Mouse (Mus musculus) hindlimb bud, embryonic 11.5 days (tissue): ENCODE results near the gene Sprn.
A peak's percentile ranks its signal among the peaks of the same experiment; 100 is the strongest.
"Not testable (repeated sequence)": the region's sequence is repeated elsewhere in the genome, so short reads cannot be mapped to it uniquely, and the experiment has no call there.

ENCODE experiments used
- DNase-seq: peaks from one replicate; pipeline ENCODE4 v3.0.0-alpha.2; 2012; ENCODE audit warnings: low read depth, low spot score; ENCODE audit errors: extremely low spot score

Gene Sprn

GRCm38 (mm10) chr7:140153383-140153782 lies 1.3 kb downstream of the Sprn start:
- DNase-seq = no peak

DNA sequence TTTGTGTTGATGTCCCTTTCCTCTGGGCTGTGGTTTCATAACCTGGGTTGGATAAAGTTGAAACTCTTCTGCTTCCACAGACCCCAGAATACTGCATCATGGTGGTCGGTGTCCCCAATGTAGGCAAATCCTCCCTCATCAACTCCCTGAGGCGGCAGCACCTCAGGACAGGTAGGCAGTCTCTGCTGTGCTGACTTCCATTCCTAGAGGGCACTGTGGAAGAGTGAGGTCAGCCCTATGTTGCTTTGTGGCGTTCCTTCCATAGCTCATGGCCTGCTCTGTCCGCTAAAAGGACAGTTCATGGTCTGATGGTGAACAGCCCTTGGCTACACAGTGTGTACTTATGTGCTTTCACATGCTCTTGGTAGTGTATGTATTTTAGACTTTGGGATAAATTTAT lies 10.1 kb downstream of the Sprn start:
- DNase-seq = no peak

DNA sequence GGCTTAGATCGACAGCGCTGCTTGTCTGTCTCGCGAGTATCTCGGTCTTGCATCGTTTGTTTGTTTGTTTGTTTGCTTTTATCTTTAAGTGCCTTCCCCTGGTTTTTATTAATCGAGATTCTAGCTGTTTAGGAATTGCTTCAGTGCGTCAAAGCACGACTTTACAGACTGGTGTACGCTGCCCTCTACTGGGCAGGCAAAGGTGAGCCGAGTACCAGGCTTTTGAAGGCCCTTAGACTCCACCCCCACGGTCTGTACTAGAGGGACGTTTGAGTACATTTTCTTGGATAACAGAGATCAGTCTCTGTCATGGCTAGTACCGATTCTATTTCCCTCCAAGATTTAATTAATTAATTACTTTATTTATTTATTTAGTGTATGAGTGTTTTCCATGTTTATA lies 13.3 kb downstream of the Sprn start:
- DNase-seq = no peak

DNA sequence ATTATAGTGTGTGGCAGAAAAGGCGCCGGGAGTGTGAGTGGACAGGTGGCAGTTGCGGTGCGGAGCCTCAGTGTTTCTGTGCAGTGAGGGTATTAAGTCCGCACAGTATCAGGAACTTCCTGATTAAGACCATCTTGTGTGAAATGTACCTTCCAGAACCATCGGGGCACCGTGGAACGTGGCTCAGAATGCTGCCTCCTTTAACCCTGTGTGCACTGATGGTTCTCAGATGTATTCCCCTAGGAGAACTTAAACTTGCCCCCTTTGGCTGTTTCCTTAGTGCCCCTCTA lies 16.7 kb downstream of the Sprn start:
- DNase-seq = no peak

DNA sequence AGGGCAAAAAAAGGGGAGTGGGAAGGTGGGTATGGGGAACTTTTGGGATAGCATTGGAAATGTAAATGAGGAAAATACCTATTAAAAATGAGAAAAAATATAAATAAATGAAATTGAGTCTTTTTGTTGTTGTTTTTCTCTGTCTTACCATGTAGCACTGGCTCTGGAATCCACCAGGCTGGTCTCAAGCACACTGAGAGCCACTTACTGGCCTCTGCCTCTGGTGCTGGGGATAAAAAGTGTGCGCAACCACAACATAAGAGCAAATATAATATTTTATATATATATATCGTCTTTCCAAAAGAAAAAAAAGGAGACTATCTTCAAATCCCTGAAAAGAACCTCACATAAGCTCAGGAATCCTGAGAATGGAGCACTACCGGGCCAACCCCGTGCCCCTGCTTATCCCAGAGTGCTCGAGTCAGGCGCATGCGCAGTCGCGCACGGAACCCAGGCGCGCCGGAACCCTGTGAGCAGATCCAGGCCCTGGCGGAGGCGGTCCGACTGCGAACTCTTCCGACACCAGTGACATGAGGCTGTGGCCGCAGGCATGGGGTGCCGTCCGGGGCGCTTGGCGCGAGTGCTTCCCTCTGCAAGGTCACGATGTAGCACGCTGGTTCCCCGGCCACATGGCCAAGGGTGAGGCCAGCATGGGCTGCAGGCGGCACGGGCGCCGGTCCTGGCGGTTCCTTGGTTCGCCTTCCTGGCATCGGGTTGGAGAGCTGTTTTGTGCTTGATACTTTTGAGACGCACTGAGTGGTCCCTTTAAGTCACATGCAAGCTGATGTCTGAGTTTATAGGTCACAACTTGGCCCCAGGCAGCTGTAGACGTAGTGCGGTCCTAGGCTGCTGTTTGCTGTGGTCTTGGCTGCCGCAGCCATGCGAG lies 17.3 kb downstream of the Sprn start, which contains the start of gene Mtg1:
Gene Mtg1 (plus strand): TSS at position 430 of the 886 bp plus-strand sequence.
- peak; percentile 76 for DNase-seq

- no peak for DNase-seq
Observed at GRCm38 (mm10) chr7:140135106-140135770, 19.4 kb downstream of the Sprn start.

- not testable (repeated sequence) for DNase-seq
Observed at GRCm38 (mm10) chr7:140134033-140134432, 20.6 kb downstream of the Sprn start.

- DNase-seq = not testable (repeated sequence)
Observed at GRCm38 (mm10) chr7:140132184-140132583, 22.5 kb downstream of the Sprn start.

- DNase-seq = no peak
Observed at GRCm38 (mm10) chr7:140127911-140128310, 26.8 kb downstream of the Sprn start.

DNA sequence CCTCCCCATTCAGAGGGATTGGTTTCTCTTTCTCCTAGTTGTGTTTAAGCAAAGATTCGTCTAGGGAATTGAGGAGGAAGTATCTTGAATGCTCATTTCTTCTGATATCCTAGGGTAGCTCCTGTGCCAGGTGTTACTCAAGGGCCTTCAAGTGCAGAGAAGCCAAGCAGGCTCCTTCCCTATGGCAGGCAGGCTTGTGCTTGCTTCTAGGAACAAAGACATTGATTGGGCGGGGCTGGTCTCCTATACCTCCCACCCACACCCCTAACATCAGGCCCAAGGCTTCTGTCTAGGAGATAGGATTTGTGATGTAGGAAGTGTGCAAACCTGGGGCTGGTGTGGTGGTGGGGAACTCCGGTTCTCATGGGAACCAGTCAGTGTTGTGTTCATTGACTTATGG lies 27.7 kb downstream of the Sprn start:
- no peak for DNase-seq

DNA sequence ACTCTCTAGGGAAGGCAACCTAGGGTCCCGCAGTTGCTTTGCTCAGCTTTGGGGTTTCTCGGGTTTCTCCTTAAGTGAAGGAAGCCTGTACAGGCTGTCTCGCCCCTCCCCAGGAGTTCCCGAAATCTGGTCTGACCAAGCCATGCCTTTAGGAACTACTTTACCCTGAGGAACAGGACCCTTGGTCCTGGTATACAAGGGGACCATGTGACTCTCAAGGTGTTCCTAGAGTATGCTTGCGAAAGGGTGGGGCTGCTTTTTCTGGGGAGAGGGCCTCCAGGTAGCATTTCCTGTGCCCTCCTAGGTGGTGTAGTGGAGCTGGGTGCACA lies 28.7 kb downstream of the Sprn start:
- DNase-seq = no peak

DNA sequence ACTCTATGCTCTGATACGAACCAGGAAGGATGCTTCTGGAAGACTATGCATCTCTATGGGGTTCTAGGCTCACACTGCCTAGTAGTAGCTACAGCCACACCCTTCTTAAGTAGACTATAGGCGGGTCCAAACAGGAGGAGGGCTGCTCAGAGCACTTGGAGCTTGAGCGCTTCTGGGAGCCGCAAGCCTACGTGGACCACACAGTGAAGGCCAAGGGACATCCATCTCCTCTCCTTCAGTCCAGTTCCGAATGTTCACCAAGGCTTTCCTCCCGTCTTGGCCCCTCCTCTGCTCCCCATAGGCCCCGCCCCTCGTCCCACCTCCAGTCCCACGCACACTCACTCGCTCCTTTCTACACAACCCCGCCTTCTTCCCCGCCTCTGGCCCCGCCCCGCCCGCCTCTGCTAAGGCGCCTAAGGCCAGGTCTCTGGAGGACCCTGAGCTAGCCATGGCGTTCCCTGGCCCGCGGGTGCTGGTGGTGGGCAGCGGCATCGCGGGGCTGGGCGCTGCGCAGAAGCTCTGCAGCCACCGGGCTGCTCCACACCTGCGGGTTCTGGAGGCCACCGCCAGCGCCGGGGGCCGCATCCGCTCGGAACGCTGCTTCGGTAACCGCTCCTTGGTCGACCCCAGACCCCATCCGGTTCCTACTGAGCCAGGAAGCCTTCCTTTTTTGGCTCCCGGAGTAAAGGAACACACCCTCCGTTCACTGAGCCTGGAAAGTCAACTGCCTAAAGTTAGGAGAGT lies 29.2 kb downstream of the Sprn start:
- no peak for DNase-seq

- DNase-seq = no peak
Observed at GRCm38 (mm10) chr7:140124382-140124781, 30.3 kb downstream of the Sprn start.

- no peak for DNase-seq
Observed at GRCm38 (mm10) chr7:140122765-140123164, 31.9 kb downstream of the Sprn start.

GRCm38 (mm10) chr7:140121338-140121910 lies 33.3 kb downstream of the Sprn start:
- no peak for DNase-seq

GRCm38 (mm10) chr7:140120484-140120883 lies 34.2 kb downstream of the Sprn start:
- no peak for DNase-seq

GRCm38 (mm10) chr7:140116329-140117054 lies 38.2 kb downstream of the Sprn start, which contains the start of gene Echs1:
Gene Echs1, minus strand, starts transcription at chr7:140116476.
- no peak for DNase-seq

- DNase-seq = no peak
Observed at GRCm38 (mm10) chr7:140115583-140116328, 38.9 kb downstream of the Sprn start, which contains the start of gene Paox. Gene Paox, plus strand, starts transcription at chr7:140115799.

- DNase-seq = no peak
Observed at GRCm38 (mm10) chr7:140111943-140112342, 42.7 kb downstream of the Sprn start.

DNA sequence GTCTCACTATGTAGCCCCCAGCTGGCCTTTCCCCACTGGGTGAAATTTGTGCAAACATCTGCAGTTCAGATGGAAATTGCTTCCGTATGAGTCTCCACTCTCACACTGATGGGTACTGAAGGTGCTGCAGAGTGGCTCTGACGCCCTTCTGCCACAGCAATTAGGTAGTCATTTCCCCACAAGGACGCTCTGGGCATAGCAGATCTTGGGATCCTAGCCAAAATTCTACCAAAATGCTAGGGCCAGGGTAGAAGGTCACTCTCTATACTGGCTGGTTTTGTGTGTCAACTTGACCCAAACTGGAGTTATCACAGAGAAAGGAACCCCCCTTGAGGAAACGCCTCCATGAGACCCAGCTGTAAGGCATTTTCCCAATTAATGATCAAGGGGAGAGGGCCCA lies 50.7 kb downstream of the Sprn start:
- no peak for DNase-seq
